Mouse (Mus musculus): Measurements from ENCODE around the gene Tfip11. TPM values are rescaled to one million over a fixed set of nuclear protein-coding genes. Genes with fewer than 3 reads are reported as not detected.

The Tfip11 gene
- total and polyA plus RNA-seq, 3 experiments: 8.8 to 28.6 (median 23.8) TPM

DNA sequence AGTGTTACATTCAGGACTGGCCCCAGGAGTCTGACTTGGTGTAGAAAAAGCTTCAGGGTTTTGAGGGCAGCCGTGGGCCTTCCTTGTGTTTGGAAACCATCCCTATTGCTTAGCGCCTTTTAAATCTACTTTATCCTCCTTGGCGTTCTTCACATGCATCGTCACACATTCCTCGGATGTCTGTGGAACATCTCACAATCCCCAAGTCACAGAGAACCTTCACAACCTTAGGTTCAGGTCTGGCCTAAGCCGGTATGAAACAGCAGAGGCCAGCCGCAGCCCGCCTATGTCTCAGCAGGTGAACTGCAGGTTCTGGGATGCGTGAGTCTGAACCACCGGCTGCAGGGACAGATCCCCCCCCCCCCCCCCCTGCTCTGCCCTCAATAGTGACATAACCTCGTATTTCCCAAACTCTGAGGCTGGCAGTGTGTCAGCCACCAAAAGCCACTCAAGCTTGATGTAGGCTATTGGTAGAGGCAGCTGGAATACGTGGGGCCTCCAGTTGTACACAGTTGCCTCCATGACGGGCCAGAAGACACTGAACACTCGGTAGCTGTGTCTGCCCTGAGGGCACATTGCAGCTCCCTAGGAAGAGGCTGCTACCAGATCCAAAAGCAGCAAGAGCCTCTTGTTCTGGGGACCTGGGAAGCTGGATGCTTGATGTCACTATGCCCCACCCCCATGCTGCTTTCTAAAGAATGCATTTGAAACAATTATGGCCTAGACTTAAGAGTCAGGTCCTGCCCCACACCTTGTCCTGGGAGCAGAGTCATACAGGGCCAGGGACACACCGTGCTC is 45.1 kb upstream of the Tfip11 start:
- H3K27me3 ChIP-seq (replicated peaks): no peaks in the 10 kb centered on the region
- no peak overlapping the region for H3K4me3 ChIP-seq (replicated peaks in 1 of 3; ENCODE audit: low read depth in 2 of 3, low read length in 2 of 3, poor library complexity in 1 of 3)
- in situ Hi-C loops (cut with MboI; ENCODE audit: low pct_ligation_motif_present, low pct_unique_long_range_greater_than_20kb, low sequenced_read_pairs): no loop called here
- H3K36me3 ChIP-seq (replicated peaks in 1 of 2; ENCODE audit: control insufficient read depth in 1 of 2, insufficient read depth in 1 of 2, low read length in 1 of 2): peaks cover 0 to 18% of the 10 kb centered on the region in 2 experiments
- H3K4me2 ChIP-seq (ENCODE audit: insufficient read depth, low read depth, poor library complexity, severe bottlenecking): no peak overlapping the region
- DNase-seq (ENCODE audit: extremely low read depth): no peak
- H3K27ac ChIP-seq (ENCODE audit: insufficient read depth, low read depth): no peak overlapping the region
- dilution Hi-C loops (cut with MboI; ENCODE audit: extremely low pct_ligation_motif_present, extremely low pct_unique_long_range_greater_than_20kb, low sequenced_read_pairs): no loop called here
- TF ChIP-seq RCOR1 (conservative IDR thresholded peaks at IDR 0.05; ENCODE audit: low read depth, low read length): no peak
- no peak for TF ChIP-seq MAFK (IDR thresholded peaks at IDR 0.05; ENCODE audit: insufficient replicate concordance, low read length)
- no peak for TF ChIP-seq TCF12 (IDR thresholded peaks at IDR 0.05; ENCODE audit: low read depth, low read length)
- no peak for TF ChIP-seq ETS1 (conservative IDR thresholded peaks at IDR 0.05; ENCODE audit: low read depth, low read length)
- TF ChIP-seq POLR2A (IDR thresholded peaks at IDR 0.05; ENCODE audit: low read depth, low read length): no peak
- TF ChIP-seq RAD21 (IDR thresholded peaks at IDR 0.05; ENCODE audit: low read depth, low read length): no peak
- no peak for TF ChIP-seq EP300 (IDR thresholded peaks at IDR 0.05; ENCODE audit: low read length)
- no peak for TF ChIP-seq JUND (conservative IDR thresholded peaks at IDR 0.05; ENCODE audit: low read depth, low read length)
- TF ChIP-seq ELF1 (IDR thresholded peaks at IDR 0.05; ENCODE audit: low read depth, low read length): no peak
- no peak for TF ChIP-seq CHD1 (IDR thresholded peaks at IDR 0.05; ENCODE audit: low read depth, low read length)
- TF ChIP-seq USF1 (IDR thresholded peaks at IDR 0.05; ENCODE audit: low read depth, low read length): no peak
- TF ChIP-seq MYC (IDR thresholded peaks at IDR 0.05; ENCODE audit: low read depth, low read length): no peak
- TF ChIP-seq BHLHE40 (IDR thresholded peaks at IDR 0.05; ENCODE audit: low read depth, low read length): no peak
- 0 out of 2 replicates have a peak, but pooled peaks cover 6% of the 10 kb centered on the region for H3K79me2 ChIP-seq (replicated peaks; ENCODE audit: control insufficient read depth, extremely low read depth, insufficient read depth, poor library complexity, severe bottlenecking)
- peaks cover 31 to 65% of the 10 kb centered on the region in 2 experiments for H3K4me1 ChIP-seq (ENCODE audit: control insufficient read depth in 1 of 2, insufficient read depth in 2 of 2)
- H3K9ac ChIP-seq (ENCODE audit: insufficient read depth, low read depth): no peak overlapping the region
- H3K9me3 ChIP-seq (replicated peaks; ENCODE audit: low read length): no peaks in the 10 kb centered on the region

- in situ Hi-C loops (cut with MboI; ENCODE audit: low pct_ligation_motif_present, low pct_unique_long_range_greater_than_20kb, low sequenced_read_pairs) (no loop called here), dilution Hi-C loops (cut with MboI; ENCODE audit: extremely low pct_ligation_motif_present, extremely low pct_unique_long_range_greater_than_20kb, low sequenced_read_pairs) (no loop called here)
- no peak overlapping the region for H3K4me3 ChIP-seq (replicated peaks in 1 of 3; ENCODE audit: low read depth in 2 of 3, low read length in 2 of 3, poor library complexity in 1 of 3)
- no peak overlapping the region for H3K27ac ChIP-seq (ENCODE audit: insufficient read depth, low read depth)
- DNase-seq (ENCODE audit: extremely low read depth): no peak
- H3K79me2 ChIP-seq (replicated peaks; ENCODE audit: control insufficient read depth, extremely low read depth, insufficient read depth, poor library complexity, severe bottlenecking): 0 out of 2 replicates have a peak, but pooled peaks cover 6% of the 10 kb centered on the region
- H3K36me3 ChIP-seq (replicated peaks in 1 of 2; ENCODE audit: control insufficient read depth in 1 of 2, insufficient read depth in 1 of 2, low read length in 1 of 2): peaks cover 0 to 18% of the 10 kb centered on the region in 2 experiments
- TF ChIP-seq JUN (IDR thresholded peaks at IDR 0.05; ENCODE audit: insufficient read depth, low read depth, low read length) (no peak), CHD1 (IDR thresholded peaks at IDR 0.05; ENCODE audit: low read depth, low read length) (no peak)
- H3K4me2 ChIP-seq (ENCODE audit: insufficient read depth, low read depth, poor library complexity, severe bottlenecking): no peak overlapping the region
- no peak overlapping the region for H3K9ac ChIP-seq (ENCODE audit: insufficient read depth, low read depth)
- H3K9me3 ChIP-seq (replicated peaks; ENCODE audit: low read length): no peaks in the 10 kb centered on the region
- peaks cover 36 to 71% of the 10 kb centered on the region in 2 experiments for H3K4me1 ChIP-seq (ENCODE audit: control insufficient read depth in 1 of 2, insufficient read depth in 2 of 2)
- no peaks in the 10 kb centered on the region for H3K27me3 ChIP-seq (replicated peaks)
These were observed 44.5 kb upstream of the Tfip11 start for GRCm38 (mm10) chr5:112281676-112282075.

Measured in CH12.LX (cell line).